Mouse (Mus musculus) left cerebral cortex, adult 11 months (tissue): ENCODE data around the gene Galt.
A peak's percentile ranks its signal among the peaks of the same experiment; 100 is the strongest.
"Not testable (repeated sequence)": the region's sequence is repeated elsewhere in the genome, so short reads cannot be mapped to it uniquely, and the experiment has no call there.

ENCODE experiments used
- DNase-seq: peaks from one replicate; pipeline ENCODE4 v3.0.0; 2022; ENCODE audit warnings: low spot score

Gene Galt

DNA sequence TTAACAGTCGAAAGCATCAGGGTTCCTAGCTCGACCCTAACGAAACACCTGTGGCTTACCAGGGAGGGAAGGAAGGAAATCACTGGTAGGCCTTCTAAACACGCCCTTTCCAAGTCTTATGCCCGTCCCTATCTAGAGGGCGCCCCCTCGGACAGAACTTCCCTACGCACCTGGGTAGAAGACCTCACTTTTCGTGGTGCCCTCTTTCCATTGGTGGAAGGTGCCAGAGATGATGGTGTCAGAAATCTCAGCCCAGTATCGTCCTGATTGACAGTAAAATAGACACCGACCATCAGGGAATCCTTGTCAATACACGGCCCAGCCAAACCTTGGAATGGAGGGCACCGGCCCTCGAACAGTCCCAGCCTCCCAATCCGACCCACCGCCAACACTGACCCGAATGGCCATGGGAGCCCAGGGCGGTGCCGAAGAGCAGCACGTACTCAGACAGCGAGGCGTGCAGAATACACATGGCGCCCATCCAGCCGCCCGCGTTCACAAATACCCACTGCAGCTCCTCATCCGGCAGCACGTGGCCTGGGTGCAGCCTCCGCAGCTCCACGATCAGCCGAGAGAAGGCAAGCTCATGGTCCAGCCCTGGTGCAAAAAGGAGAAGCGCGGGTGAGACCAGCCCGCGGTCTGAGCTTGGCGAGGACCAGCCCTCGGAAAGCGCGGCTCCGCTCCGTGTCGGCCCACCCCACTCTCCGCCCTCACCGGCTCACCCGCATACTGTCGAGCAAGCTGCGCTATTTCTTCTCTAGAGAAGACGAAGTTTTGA is 14.5 kb upstream of the Galt start:
- peak; percentile 69 for DNase-seq

DNA sequence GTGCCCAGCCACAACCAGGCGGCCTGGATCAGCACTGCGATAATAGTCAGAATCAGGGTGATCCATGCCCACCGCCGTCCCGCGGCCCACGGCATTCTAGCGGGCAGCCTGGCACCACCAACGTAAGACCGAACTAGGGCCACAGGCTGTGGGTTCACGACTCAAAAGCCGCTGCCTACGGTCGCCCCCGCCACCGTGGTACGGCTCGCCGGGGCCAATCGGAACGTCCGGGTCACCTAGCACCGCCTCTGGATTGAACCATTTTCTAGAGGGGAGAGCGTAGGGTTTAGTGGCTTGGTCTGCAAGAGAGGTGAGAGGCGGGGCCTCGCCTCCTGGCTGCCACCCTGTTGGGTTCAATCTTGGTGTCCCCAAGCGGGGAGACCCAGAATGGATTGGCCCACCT is 13.9 kb upstream of the Galt start:
- DNase-seq: peak; percentile 91

- no peak for DNase-seq
Observed at GRCm38 (mm10) chr4:41744131-41744530, 10.9 kb upstream of the Galt start.

DNA sequence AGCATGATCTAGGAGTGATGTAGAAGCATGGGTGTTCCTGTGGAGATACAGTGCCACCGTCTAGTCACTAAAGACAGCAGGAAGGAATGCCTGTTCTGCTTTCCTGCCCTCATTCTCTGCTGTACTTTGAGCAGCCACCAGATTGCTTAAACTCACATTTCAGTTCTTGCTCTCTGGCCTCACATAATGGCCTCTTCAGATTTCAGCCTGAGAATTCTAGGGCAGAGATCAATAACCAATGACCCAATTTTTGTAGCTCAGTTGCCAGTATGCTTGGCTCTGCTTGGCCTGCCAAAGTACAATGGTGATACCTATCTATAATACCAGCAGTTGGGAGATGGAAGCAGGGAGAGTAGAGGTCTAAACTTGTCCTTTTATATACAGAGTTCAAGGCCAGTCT is 10.0 kb upstream of the Galt start:
- no peak for DNase-seq

GRCm38 (mm10) chr4:41755338-41756305 is 594 bp downstream of the Galt start, which contains the start of gene Sigmar1:
Sigmar1 (minus strand) TSS chr4:41756157.
- DNase-seq: peak; percentile 69

DNA sequence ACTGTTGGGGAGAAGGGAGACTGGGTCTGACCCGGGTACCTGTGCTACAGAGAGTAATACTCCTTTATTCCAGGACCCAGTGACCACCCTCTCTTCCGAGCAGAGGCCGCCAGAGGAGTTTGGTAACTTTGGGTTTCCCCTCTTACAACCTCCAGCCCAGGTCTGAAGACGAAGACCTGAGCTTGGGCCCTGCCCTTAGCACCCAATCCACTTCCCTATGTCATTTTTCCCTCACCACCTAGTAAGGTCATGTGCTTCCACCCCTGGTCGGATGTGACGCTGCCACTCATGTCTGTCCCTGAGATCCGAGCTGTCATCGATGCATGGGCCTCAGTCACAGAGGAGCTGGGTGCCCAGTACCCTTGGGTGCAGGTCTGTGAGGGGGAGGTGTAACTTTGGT is 1.4 kb downstream of the Galt start:
- DNase-seq: no peak

GRCm38 (mm10) chr4:41757321-41757720 is 2.3 kb downstream of the Galt start:
- no peak for DNase-seq

- no peak for DNase-seq
Observed at GRCm38 (mm10) chr4:41758021-41758420, 3.0 kb downstream of the Galt start.

GRCm38 (mm10) chr4:41758701-41759100 is 3.7 kb downstream of the Galt start:
- DNase-seq: no peak

- DNase-seq: no peak
Observed at GRCm38 (mm10) chr4:41759206-41759605, 4.2 kb downstream of the Galt start.

DNA sequence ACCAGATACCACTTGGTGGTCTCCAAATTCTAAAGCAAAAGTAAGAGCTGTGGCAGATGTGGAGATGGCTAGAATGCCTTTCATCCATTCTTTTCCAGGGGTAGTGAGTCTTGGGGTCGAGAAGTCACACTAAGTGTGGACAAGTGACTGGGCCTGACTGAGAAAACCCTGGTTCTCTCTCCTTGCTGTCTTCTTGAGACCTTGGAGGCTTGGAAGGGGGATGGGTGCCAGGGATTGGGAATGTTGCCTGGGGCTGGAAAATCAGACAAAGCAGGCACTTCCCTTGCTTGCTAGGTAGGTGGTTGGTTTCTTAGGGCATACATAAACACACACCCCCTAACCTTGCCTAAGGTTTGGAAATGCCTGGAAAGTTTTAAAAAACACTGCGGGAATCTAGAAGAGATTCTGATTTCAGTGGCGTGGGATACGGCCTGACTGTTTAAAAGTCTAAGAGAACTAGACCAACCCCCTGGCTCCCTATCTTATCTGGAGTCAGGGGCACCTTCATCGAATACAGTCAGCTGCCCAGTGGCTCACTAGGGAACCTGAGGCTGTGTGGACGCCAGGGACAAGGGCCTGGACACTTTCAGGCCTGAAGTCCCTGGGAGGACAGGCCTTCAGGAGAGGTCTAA is 4.7 kb downstream of the Galt start:
- no peak for DNase-seq

GRCm38 (mm10) chr4:41760288-41760721 is 5.3 kb downstream of the Galt start:
- no peak for DNase-seq

GRCm38 (mm10) chr4:41760911-41761310 is 5.9 kb downstream of the Galt start:
- no peak for DNase-seq

DNA sequence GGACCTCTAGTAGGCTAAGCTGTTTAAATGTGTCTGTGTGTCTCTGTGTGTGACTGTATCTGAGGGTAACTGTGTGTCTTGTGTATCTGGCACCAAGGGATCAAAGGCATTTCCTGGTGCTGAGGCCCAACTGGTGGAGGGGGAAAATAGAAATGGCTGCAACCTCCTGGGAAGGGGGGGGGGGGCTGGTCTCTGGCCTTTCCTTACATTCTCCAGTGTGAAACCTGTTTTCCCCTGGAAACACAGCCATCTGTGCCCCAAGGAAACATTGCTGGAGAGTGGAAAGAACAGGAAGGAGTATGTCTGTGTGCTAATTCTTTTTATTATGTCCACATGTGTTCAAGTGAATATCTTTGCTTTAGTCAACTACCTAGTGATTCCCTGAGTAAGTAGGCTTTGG is 6.7 kb downstream of the Galt start:
- no peak for DNase-seq

GRCm38 (mm10) chr4:41762099-41762687 is 7.2 kb downstream of the Galt start:
- no peak for DNase-seq

- not testable (repeated sequence) for DNase-seq
Observed at GRCm38 (mm10) chr4:41762688-41763114, 7.7 kb downstream of the Galt start.

DNA sequence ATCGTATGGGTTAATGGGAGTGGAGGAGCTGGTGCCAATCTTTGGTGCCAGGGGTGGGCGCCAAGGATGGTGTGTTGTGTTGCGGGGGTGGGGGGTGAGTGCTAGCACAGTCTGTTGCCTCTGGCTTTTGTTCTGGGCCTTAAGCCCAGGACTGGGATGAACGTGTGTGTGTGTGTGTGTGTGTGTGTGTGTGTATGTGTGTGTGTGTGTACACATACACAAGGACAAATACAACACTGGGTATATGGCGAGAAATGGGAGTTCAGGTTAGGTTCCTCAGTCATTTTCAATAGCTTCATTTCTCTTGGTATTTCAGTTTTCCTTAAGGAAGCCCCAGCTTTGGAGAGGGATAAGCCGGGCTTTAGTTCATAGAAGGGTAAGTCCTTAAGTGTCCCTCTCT is 8.1 kb downstream of the Galt start:
- not testable (repeated sequence) for DNase-seq

- DNase-seq: not testable (repeated sequence)
Observed at GRCm38 (mm10) chr4:41767301-41767700, 12.3 kb downstream of the Galt start.

DNA sequence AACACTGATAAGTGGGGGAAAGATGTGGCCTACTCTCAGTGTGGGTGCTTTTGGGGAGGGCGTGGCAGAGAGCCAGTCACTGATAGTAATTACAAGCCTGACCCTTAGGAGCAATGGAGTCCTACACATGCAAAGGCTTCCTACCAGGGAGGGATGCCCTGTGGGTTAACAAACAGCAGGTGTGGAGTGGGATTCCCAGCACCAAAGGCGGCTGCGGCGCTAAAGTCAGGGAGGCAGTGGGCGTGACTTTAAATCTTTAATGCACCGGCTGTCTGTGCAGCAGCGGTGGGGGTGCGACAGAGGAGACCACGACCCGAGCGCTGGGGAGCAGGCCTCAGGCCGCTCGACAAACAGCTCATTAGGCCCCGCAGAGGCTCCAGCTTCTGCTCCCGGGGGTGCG is 17.9 kb downstream of the Galt start:
- DNase-seq: not testable (repeated sequence)

DNA sequence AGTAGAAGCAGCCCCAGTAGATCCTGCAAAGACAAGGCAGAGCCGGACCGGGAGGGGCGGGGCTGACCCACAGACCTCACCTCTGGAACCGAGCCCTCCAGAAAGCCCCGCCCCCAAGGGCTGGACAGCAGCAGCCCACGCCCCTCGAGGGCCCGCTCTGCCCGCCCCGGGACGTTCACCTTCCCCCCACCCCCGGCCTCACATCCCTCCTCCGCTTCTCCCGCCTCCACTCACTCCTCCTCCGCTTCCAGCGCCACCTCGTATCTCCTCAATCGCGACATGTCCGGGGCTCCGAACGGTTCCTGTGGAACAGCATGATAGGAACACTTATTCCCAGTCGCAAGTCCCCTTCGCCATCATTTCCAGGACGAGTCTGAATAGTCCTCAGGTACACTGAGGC is 18.5 kb downstream of the Galt start:
- DNase-seq: not testable (repeated sequence)

DNA sequence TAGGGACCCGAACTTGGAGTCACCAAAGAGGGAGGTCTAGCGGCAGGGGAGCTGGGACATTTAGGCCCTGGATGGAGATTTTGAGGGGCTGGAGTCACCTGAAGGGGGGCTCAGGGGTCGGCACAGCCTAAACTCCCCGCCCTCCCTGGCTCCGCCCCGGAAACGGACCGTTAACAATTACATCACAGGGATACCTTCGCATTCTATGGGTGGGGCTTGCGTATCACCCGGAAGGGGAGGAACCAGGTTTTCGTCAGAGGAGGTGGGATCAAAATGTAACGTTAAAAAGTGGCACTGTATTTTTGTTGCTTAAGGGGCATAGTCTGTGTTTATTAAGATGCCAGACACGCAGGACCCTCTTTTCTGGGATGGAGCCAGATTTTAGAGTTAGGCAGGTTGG is 19.0 kb downstream of the Galt start, which contains the start of gene Ccl27a:
TSS of gene Ccl27a (minus strand) at position 246 of the 400 bp plus-strand sequence.
- peak; percentile 80 for DNase-seq

- not testable (repeated sequence) for DNase-seq
Observed at GRCm38 (mm10) chr4:41774506-41774905, 19.5 kb downstream of the Galt start.
